Mouse (Mus musculus): ENCODE measurements around the gene Cry1. TPM values are rescaled to one million over a fixed set of nuclear protein-coding genes. Genes with fewer than 3 reads are reported as not detected.

The Cry1 gene
- polyA plus RNA-seq, 1 experiment from 2014 or later: 12.3 TPM

GRCm38 (mm10) chr10:85157451-85157850, 27.4 kb downstream of the Cry1 start:
- H3K36me3 ChIP-seq: no peaks in the 10 kb centered on the region
- no peak overlapping the region for H3K4me2 ChIP-seq
- H3K4me3 ChIP-seq: no peak overlapping the region
- H3K27me3 ChIP-seq (replicated peaks): no peaks in the 10 kb centered on the region
- no peak for ATAC-seq
- no peak overlapping the region for H3K9ac ChIP-seq
- WGBS (ENCODE audit: insufficient replicate concordance): 71% methylated on average over 7 of the region's 7 CpGs
- H3K9me3 ChIP-seq (replicated peaks): no peaks in the 10 kb centered on the region
- H3K4me1 ChIP-seq: no peaks in the 10 kb centered on the region
- H3K27ac ChIP-seq: no peak overlapping the region

- ATAC-seq: no peak
- Histone ChIP-seq H3K4me2 (no peak overlapping the region), H3K27me3 (replicated peaks) (no peaks in the 10 kb centered on the region), H3K27ac (no peak overlapping the region), H3K9me3 (replicated peaks) (no peaks in the 10 kb centered on the region), H3K4me1 (no peaks in the 10 kb centered on the region), H3K4me3 (no peak overlapping the region), H3K9ac (no peak overlapping the region), H3K36me3 (no peaks in the 10 kb centered on the region)
- WGBS (ENCODE audit: insufficient replicate concordance): 11% methylated on average over 2 of the region's 2 CpGs
These were observed 30.7 kb downstream of the Cry1 start for GRCm38 (mm10) chr10:85154195-85154594.

- no peak for ATAC-seq
- Histone ChIP-seq H3K4me1 (no peaks in the 10 kb centered on the region), H3K27ac (no peak overlapping the region), H3K4me3 (no peak overlapping the region), H3K36me3 (peaks cover 16% of the 10 kb centered on the region), H3K9ac (no peak overlapping the region), H3K27me3 (replicated peaks) (no peaks in the 10 kb centered on the region), H3K4me2 (no peak overlapping the region), H3K9me3 (replicated peaks) (no peaks in the 10 kb centered on the region)
- WGBS (ENCODE audit: insufficient replicate concordance): 68% methylated on average over 5 of the region's 5 CpGs
These were observed 35.6 kb downstream of the Cry1 start for GRCm38 (mm10) chr10:85149226-85149625.

GRCm38 (mm10) chr10:85146282-85146681, 38.6 kb downstream of the Cry1 start:
- Histone ChIP-seq H3K4me3 (no peak overlapping the region), H3K27me3 (replicated peaks) (no peaks in the 10 kb centered on the region), H3K9me3 (replicated peaks) (no peaks in the 10 kb centered on the region), H3K4me2 (no peak overlapping the region), H3K36me3 (peaks cover 22% of the 10 kb centered on the region), H3K27ac (no peak overlapping the region), H3K4me1 (no peaks in the 10 kb centered on the region), H3K9ac (no peak overlapping the region)
- WGBS (ENCODE audit: insufficient replicate concordance): 77% methylated on average over 14 of the region's 14 CpGs
- ATAC-seq: no peak

GRCm38 (mm10) chr10:85141465-85141864, 43.4 kb downstream of the Cry1 start:
- Histone ChIP-seq H3K27ac (no peak overlapping the region), H3K4me1 (no peaks in the 10 kb centered on the region), H3K4me2 (no peak overlapping the region), H3K27me3 (replicated peaks) (no peaks in the 10 kb centered on the region), H3K9ac (no peak overlapping the region), H3K36me3 (peaks cover 15% of the 10 kb centered on the region), H3K9me3 (replicated peaks) (no peaks in the 10 kb centered on the region), H3K4me3 (no peak overlapping the region)
- no peak for ATAC-seq
- WGBS (ENCODE audit: insufficient replicate concordance): 80% methylated on average over 9 of the region's 9 CpGs

- Histone ChIP-seq H3K27me3 (replicated peaks) (no peaks in the 10 kb centered on the region), H3K4me1 (no peaks in the 10 kb centered on the region), H3K4me3 (no peak overlapping the region), H3K4me2 (no peak overlapping the region), H3K9me3 (replicated peaks) (no peaks in the 10 kb centered on the region), H3K27ac (no peak overlapping the region), H3K9ac (no peak overlapping the region), H3K36me3 (peaks cover 10% of the 10 kb centered on the region)
- ATAC-seq: no peak
- WGBS (ENCODE audit: insufficient replicate concordance): 69% methylated on average over 6 of the region's 6 CpGs
These were observed 48.3 kb downstream of the Cry1 start for GRCm38 (mm10) chr10:85136573-85136972.

GRCm38 (mm10) chr10:85128453-85128852, 56.4 kb downstream of the Cry1 start:
- 15% methylated on average over 7 of the region's 7 CpGs for WGBS (ENCODE audit: insufficient replicate concordance)
- Histone ChIP-seq H3K27me3 (replicated peaks) (no peaks in the 10 kb centered on the region), H3K27ac (0 out of 2 replicates have a peak overlapping the region, but pooled peaks have one; percentile 46), H3K4me1 (peaks cover 20% of the 10 kb centered on the region), H3K4me3 (peak overlapping the region; percentile 71), H3K4me2 (peak overlapping the region; percentile 77), H3K9ac (peak overlapping the region; percentile 49), H3K9me3 (replicated peaks) (no peaks in the 10 kb centered on the region), H3K36me3 (peaks cover 10% of the 10 kb centered on the region; the same call in 1 of the 2 replicates)
- ATAC-seq: peak; percentile 9; the same call in 1 of the 2 replicates

- no peaks in the 10 kb centered on the region for H3K9me3 ChIP-seq (replicated peaks)
- H3K27ac ChIP-seq: peak within 1 kb of the TSS; percentile 46; the same call in 1 of the 2 replicates
- peak within 1 kb of the TSS; percentile 75 for H3K9ac ChIP-seq
- ATAC-seq: peak; percentile 100
- H3K4me3 ChIP-seq: peak within 1 kb of the TSS; percentile 71
- peaks cover 20% of the 10 kb centered on the region for H3K4me1 ChIP-seq
- H3K27me3 ChIP-seq (replicated peaks): no peaks in the 10 kb centered on the region
- peaks cover 7% of the 10 kb centered on the region; the same call in 1 of the 2 replicates for H3K36me3 ChIP-seq
- H3K4me2 ChIP-seq: peak within 1 kb of the TSS; percentile 77
- WGBS (ENCODE audit: insufficient replicate concordance): 8% methylated on average over 20 of the region's 20 CpGs
These were observed 57.2 kb downstream of the Cry1 start, which contains the start of gene Mterf2 for GRCm38 (mm10) chr10:85127395-85128287. TSS of gene Mterf2 (minus strand) at chr10:85128027.

GRCm38 (mm10) chr10:85125184-85125583, 59.7 kb downstream of the Cry1 start:
- H3K27me3 ChIP-seq (replicated peaks): no peaks in the 10 kb centered on the region
- H3K27ac ChIP-seq: no peak overlapping the region
- no peak overlapping the region for H3K4me3 ChIP-seq
- H3K9ac ChIP-seq: no peak overlapping the region
- 80% methylated on average over 13 of the region's 13 CpGs for whole genome bisulfite sequencing (ENCODE audit: insufficient replicate concordance)
- peaks cover 28% of the 10 kb centered on the region for H3K36me3 ChIP-seq
- peaks cover 20% of the 10 kb centered on the region for H3K4me1 ChIP-seq
- H3K4me2 ChIP-seq: no peak overlapping the region
- H3K9me3 ChIP-seq (replicated peaks): no peaks in the 10 kb centered on the region
- no peak for ATAC-seq

GRCm38 (mm10) chr10:85114409-85114808, 70.5 kb downstream of the Cry1 start:
- Histone ChIP-seq H3K36me3 (peaks cover 42% of the 10 kb centered on the region), H3K4me3 (no peak overlapping the region), H3K27ac (no peak overlapping the region), H3K9me3 (replicated peaks) (no peaks in the 10 kb centered on the region), H3K27me3 (replicated peaks) (no peaks in the 10 kb centered on the region), H3K4me1 (no peaks in the 10 kb centered on the region), H3K4me2 (no peak overlapping the region), H3K9ac (no peak overlapping the region)
- no peak for ATAC-seq
- WGBS (ENCODE audit: insufficient replicate concordance): 76% methylated on average over 4 of the region's 4 CpGs

GRCm38 (mm10) chr10:85103085-85103885, 81.6 kb downstream of the Cry1 start:
- 3% methylated on average over 34 of the region's 34 CpGs for WGBS (ENCODE audit: insufficient replicate concordance)
- Histone ChIP-seq H3K4me1 (peaks cover 19% of the 10 kb centered on the region), H3K4me3 (peak overlapping the region; percentile 92), H3K4me2 (peak overlapping the region; percentile 99), H3K9me3 (replicated peaks) (no peaks in the 10 kb centered on the region), H3K9ac (peak overlapping the region; percentile 96), H3K27ac (peak overlapping the region; percentile 91), H3K27me3 (replicated peaks) (no peaks in the 10 kb centered on the region), H3K36me3 (no peaks in the 10 kb centered on the region)
- ATAC-seq: peak; percentile 30
